Mouse (Mus musculus): Measurements from ENCODE around the gene Pcdh7. TPM values are rescaled to one million over a fixed set of nuclear protein-coding genes. Genes with fewer than 3 reads are reported as not detected.
"Not testable (repeated sequence)": the region's sequence is repeated elsewhere in the genome, so short reads cannot be mapped to it uniquely, and the experiment has no call there.

Gene Pcdh7
- polyA plus RNA-seq, 1 experiment from 2014 or later = 6.3 TPM

GRCm38 (mm10) chr5:58174335-58174734 lies 456.6 kb downstream of the Pcdh7 start:
- H3K27me3 ChIP-seq (ENCODE audit: insufficient read depth, poor library complexity, severe bottlenecking); H3K36me3 ChIP-seq; H3K4me1 ChIP-seq (replicated peaks); H3K27ac ChIP-seq; DNase-seq (ENCODE audit: low spot score); H3K9me3 ChIP-seq; H3K4me3 ChIP-seq: not testable (repeated sequence)

- no peak for DNase-seq (ENCODE audit: low spot score)
- Histone ChIP-seq H3K27ac (no peak overlapping the region), H3K27me3 (ENCODE audit: insufficient read depth, poor library complexity, severe bottlenecking) (no peaks in the 10 kb centered on the region), H3K4me1 (replicated peaks) (no peaks in the 10 kb centered on the region), H3K36me3 (no peaks in the 10 kb centered on the region), H3K4me3 (no peak overlapping the region), H3K9me3 (no peaks in the 10 kb centered on the region)
- WGBS = 94% methylated on average over 3 of the region's 3 CpGs
Observed at GRCm38 (mm10) chr5:58175532-58175931, 457.8 kb downstream of the Pcdh7 start.
